Mouse (Mus musculus) lung, postnatal 0 days (tissue): Measurements from ENCODE around the gene Cd86.

Experiments used
- CTCF ChIP-seq: IDR thresholded peaks from 2 replicates; pipeline ENCODE4 v1.5.1; 2016; ENCODE audit warnings: antibody characterized with exemption, mild to moderate bottlenecking
- EP300 ChIP-seq: IDR thresholded peaks from 2 replicates; pipeline ENCODE4 v1.6.1; 2016; ENCODE audit warnings: antibody characterized with exemption, mild to moderate bottlenecking, control low read depth

- TF ChIP-seq CTCF (no peak), EP300 (no peak)
Observed at GRCm38 (mm10) chr16:36673196-36673595, 7.3 kb upstream of the Cd86 start.
